Mouse (Mus musculus) lung, postnatal 0 days (tissue): ENCODE results near the gene Lrsam1. TPM values are rescaled to one million over a fixed set of nuclear protein-coding genes. Genes with fewer than 3 reads are reported as not detected.

Source experiments
- ATAC-seq: fragments of 200-750 bp; cut with Nextera tagmentation; 2 replicates; pipeline ENCODE4 v1.8.0; 2017; ENCODE audit warnings: moderate library complexity
- DNase-seq: peaks from one replicate; pipeline ENCODE4 v3.0.0-alpha.2; 2016; ENCODE audit warnings: low spot score
- H3K27ac ChIP-seq: fragments of 300-500 bp; sonication (generic); 2 replicates; pipeline ENCODE4 v1.5.1; 2014; ENCODE audit warnings: antibody characterized with exemption, mild to moderate bottlenecking, low read length, mixed read lengths
- H3K27me3 ChIP-seq: fragments of 300-500 bp; sonication (generic); replicated peaks from 2 replicates; pipeline ENCODE4 v1.6.1; 2014; ENCODE audit warnings: low read length, mixed read lengths; ENCODE audit not compliant: insufficient read depth
- H3K36me3 ChIP-seq: fragments of 300-500 bp; sonication (generic); 2 replicates; pipeline ENCODE4 v1.6.1; 2014; ENCODE audit warnings: low read length, mixed read lengths; ENCODE audit not compliant: insufficient read depth
- H3K4me1 ChIP-seq: fragments of 300-500 bp; sonication (generic); 2 replicates; pipeline ENCODE4 v1.6.1; 2014; ENCODE audit warnings: antibody characterized with exemption, low read depth, low read length, mixed read lengths; ENCODE audit not compliant: insufficient read depth
- H3K4me2 ChIP-seq: fragments of 300-500 bp; sonication (generic); replicated peaks from 2 replicates; pipeline ENCODE4 v1.6.1; 2014; ENCODE audit warnings: low read depth, mild to moderate bottlenecking, low read length, moderate library complexity, mixed read lengths
- H3K4me3 ChIP-seq: fragments of 300-500 bp; sonication (generic); 2 replicates; pipeline ENCODE4 v1.5.1; 2014; ENCODE audit warnings: low read depth, low read length
- H3K9ac ChIP-seq: fragments of 300-500 bp; sonication (generic); replicated peaks from 2 replicates; pipeline ENCODE4 v1.6.1; 2014; ENCODE audit warnings: low read depth, mild to moderate bottlenecking
- H3K9me3 ChIP-seq: fragments of 300-500 bp; sonication (generic); 2 replicates; pipeline ENCODE4 v1.6.1; 2016; ENCODE audit warnings: low read length, mixed read lengths
- CTCF ChIP-seq: IDR thresholded peaks from 2 replicates; pipeline ENCODE4 v1.5.1; 2016; ENCODE audit warnings: antibody characterized with exemption, mild to moderate bottlenecking
- EP300 ChIP-seq: IDR thresholded peaks from 2 replicates; pipeline ENCODE4 v1.6.1; 2016; ENCODE audit warnings: antibody characterized with exemption, mild to moderate bottlenecking, control low read depth
- WGBS: fragments of 180-500 bp; shearing (Covaris S2); extraction: QIAGEN DNeasy Blood & Tissue Kit; methylation state at CpG from one replicate; pipeline ENCODE4 v1.1.7; 2014; 5-methylcytosine and 5-hydroxymethylcytosine counted together
- polyA plus RNA-seq: library from polyadenylated mRNA; unstranded; fragments of >200 nt; fragmentation: Nextera tagmentation; extraction: Ambion mirVana; gene quantifications from 2 replicates; pipeline ENCODE4 v1.2.1, GENCODE M21; 2015

Lrsam1 gene
- polyA plus RNA-seq, 1 experiment from 2014 or later: 5.8 TPM

DNA sequence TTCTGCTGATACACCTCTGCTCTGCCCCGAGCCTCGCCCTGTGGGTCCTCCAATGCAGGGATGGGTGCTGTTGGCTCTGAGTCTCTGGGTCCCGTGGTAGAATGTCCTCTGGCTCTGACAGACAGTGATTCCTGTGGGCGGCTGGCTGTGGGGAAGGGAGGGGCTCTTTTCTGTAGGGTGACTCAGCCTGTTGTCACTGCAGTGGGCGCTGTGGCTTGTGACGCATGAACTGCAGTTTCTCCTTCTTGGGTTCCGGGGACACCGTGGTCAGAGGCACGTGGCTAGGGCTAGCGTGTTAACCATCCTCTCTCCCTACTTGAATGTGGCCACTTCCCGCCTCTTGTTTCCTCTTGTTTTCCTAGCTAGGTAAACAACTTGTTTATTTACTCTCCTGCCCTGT is 43.9 kb downstream of the Lrsam1 start:
- Histone ChIP-seq H3K27ac (peak overlapping the region; percentile 32; the same call in 1 of the 2 replicates), H3K4me1 (peaks cover 15% of the 10 kb centered on the region), H3K9me3 (no peaks in the 10 kb centered on the region), H3K4me3 (no peak overlapping the region), H3K27me3 (no peaks in the 10 kb centered on the region), H3K9ac (no peak overlapping the region), H3K4me2 (no peak overlapping the region), H3K36me3 (peaks cover 27% of the 10 kb centered on the region)
- TF ChIP-seq EP300: no peak
- TF ChIP-seq CTCF: no peak
- DNase-seq: peak; percentile 70
- peak; percentile 11; the same call in 1 of the 2 replicates for ATAC-seq
- 59% methylated on average over 11 of the region's 11 CpGs for WGBS

- Histone ChIP-seq H3K9me3 (no peaks in the 10 kb centered on the region), H3K36me3 (peaks cover 21% of the 10 kb centered on the region), H3K9ac (no peak overlapping the region), H3K27me3 (no peaks in the 10 kb centered on the region), H3K4me3 (no peak overlapping the region), H3K27ac (peak overlapping the region; percentile 93), H3K4me1 (peaks cover 18% of the 10 kb centered on the region), H3K4me2 (no peak overlapping the region)
- TF ChIP-seq EP300 (peak; percentile 74), CTCF (no peak)
- 6% methylated on average over 3 of the region's 3 CpGs for WGBS
- peak; percentile 82 for ATAC-seq
- peak; percentile 90 for DNase-seq
These were observed 46.5 kb downstream of the Lrsam1 start for GRCm38 (mm10) chr2:32914896-32915295.

- ATAC-seq: peak; percentile 79
- no peak overlapping the region for H3K4me2 ChIP-seq
- WGBS: 62% methylated on average over 5 of the region's 5 CpGs
- peaks cover 16% of the 10 kb centered on the region for H3K36me3 ChIP-seq
- DNase-seq: peak; percentile 91
- peaks cover 18% of the 10 kb centered on the region for H3K4me1 ChIP-seq
- H3K27me3 ChIP-seq: no peaks in the 10 kb centered on the region
- no peaks in the 10 kb centered on the region for H3K9me3 ChIP-seq
- no peak for TF ChIP-seq EP300
- TF ChIP-seq CTCF: peak; percentile 34; the same call in 1 of the 2 replicates
- 0 out of 2 replicates have a peak overlapping the region, but pooled peaks have one; percentile 20 for H3K9ac ChIP-seq
- H3K4me3 ChIP-seq: no peak overlapping the region
- H3K27ac ChIP-seq: peak overlapping the region; percentile 93
These were observed 47.1 kb downstream of the Lrsam1 start for GRCm38 (mm10) chr2:32914362-32914761.

DNA sequence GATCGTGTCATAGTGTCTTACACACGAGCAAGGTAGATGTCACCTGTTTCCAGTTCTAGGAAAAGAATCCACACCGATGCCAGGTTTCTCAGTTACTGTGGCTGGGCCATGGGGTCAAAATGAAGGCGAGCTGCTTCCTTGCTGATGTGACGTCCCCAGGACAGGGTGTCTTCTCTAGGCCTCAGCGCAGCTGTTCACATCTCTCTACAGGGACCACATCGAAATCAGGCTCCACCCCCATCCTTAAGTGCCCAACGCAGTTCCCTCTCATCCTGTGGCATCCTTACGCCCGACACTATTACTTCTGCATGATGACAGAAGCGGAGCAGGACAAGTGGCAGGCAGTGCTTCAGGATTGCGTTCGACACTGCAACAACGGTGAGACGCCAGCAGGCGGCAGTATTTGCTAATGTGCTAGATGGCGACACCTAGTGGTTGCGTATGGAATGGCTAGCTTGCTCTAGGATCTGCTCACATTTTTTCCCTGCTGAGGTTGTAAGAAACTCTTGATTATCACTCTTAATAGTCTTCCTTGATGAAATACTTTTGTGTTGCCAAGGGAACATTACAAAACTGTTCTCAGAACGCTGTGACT is 49.1 kb downstream of the Lrsam1 start:
- Histone ChIP-seq H3K9ac (no peak overlapping the region), H3K9me3 (no peaks in the 10 kb centered on the region), H3K4me1 (peaks cover 31% of the 10 kb centered on the region), H3K36me3 (peaks cover 15% of the 10 kb centered on the region), H3K4me3 (no peak overlapping the region), H3K27me3 (no peaks in the 10 kb centered on the region), H3K4me2 (no peak overlapping the region), H3K27ac (no peak overlapping the region)
- no peak for ATAC-seq
- DNase-seq: peak; percentile 94
- 30% methylated on average over 19 of the region's 19 CpGs for WGBS
- TF ChIP-seq EP300 (peak; percentile 40; the same call in 1 of the 2 replicates), CTCF (peak; percentile 100)

DNA sequence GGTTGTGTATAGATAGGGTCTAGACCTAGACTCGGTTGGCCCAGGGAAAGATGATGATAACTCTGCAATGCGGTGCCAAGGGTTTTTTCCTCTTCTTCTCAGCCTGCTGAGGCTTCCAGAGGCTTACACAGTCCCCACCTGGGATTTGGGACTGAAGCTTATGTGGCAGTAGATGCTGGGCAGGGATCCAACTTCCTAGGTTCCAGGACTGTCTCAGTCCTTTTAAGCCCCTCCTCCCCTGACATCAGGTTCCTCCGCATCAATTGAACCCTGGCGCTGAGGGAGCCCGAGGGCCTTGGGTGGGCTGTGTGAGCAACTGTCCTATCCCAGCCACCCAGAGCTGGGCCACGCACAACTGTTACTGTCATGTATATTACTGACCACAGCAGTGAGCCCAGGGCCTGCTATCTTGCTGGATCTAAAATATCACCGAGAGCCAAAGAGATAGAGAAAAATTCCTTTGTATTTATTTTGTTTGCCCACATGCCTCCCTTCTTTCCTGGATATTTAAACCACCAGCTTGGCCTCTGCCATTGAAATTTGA is 49.7 kb downstream of the Lrsam1 start:
- ATAC-seq (no peak), DNase-seq (no peak)
- Histone ChIP-seq H3K27ac (no peak overlapping the region), H3K9me3 (no peaks in the 10 kb centered on the region), H3K4me3 (no peak overlapping the region), H3K36me3 (peaks cover 15% of the 10 kb centered on the region), H3K27me3 (no peaks in the 10 kb centered on the region), H3K9ac (no peak overlapping the region), H3K4me1 (peaks cover 36% of the 10 kb centered on the region), H3K4me2 (no peak overlapping the region)
- 71% methylated on average over 7 of the region's 7 CpGs for WGBS
- TF ChIP-seq EP300 (no peak), CTCF (no peak)

- Histone ChIP-seq H3K9me3 (no peaks in the 10 kb centered on the region), H3K4me2 (peak overlapping the region; percentile 20), H3K36me3 (peaks cover 15% of the 10 kb centered on the region), H3K27ac (peak overlapping the region; percentile 78), H3K27me3 (no peaks in the 10 kb centered on the region), H3K4me1 (peaks cover 39% of the 10 kb centered on the region), H3K4me3 (no peak overlapping the region), H3K9ac (no peak overlapping the region)
- TF ChIP-seq EP300: no peak
- no peak for TF ChIP-seq CTCF
- DNase-seq: peak; percentile 76
- 8% methylated on average over 11 of the region's 11 CpGs for WGBS
- peak; percentile 61 for ATAC-seq
These were observed 52.6 kb downstream of the Lrsam1 start for GRCm38 (mm10) chr2:32908796-32909195.
